Mouse (Mus musculus) megakaryocyte-erythroid progenitor cell, adult 5-6 weeks (primary cell): ENCODE results near the gene Qrich2. TPM values are rescaled to one million over a fixed set of nuclear protein-coding genes. Genes with fewer than 3 reads are reported as not detected.

ENCODE experiments used
- total RNA-seq, 2 experiments: library from RNA; stranded (forward) in 1 of 2; stranded (reverse) in 1 of 2; fragments of 200-1000, 215-1000 nt in 1 of 2; fragments of >200 nt in 1 of 2; fragmentation: Nextera tagmentation in 1 of 2; gene quantifications; 2 replicates each; pipeline ENCODE4 v1.2.3; 2014 to 2017

Qrich2 gene
- total RNA-seq, 2 experiments from 2014 or later = not detected

Other genes with a start within 250 kb of the Qrich2 start
- gene Evpl, start 228.2 kb downstream of the Qrich2 start, total RNA-seq (2014; fragmentation: Nextera tagmentation) = 0.32 TPM in 1 of 2 replicates, not detected in the other
- gene Evpl, start 228.2 kb downstream of the Qrich2 start, total RNA-seq (2017) = 0.69 and 0.80 TPM in 2 replicates
- gene Srp68, start 192.0 kb downstream of the Qrich2 start, total RNA-seq (2014; fragmentation: Nextera tagmentation) = 68.2 and 80.6 TPM in 2 replicates
- 43.9 and 64.9 TPM in 2 replicates for gene Srp68, start 192.0 kb downstream of the Qrich2 start, total RNA-seq (2017)
- not detected in 2 replicates for gene Galr2, start 185.3 kb downstream of the Qrich2 start, total RNA-seq (2014; fragmentation: Nextera tagmentation)
- gene Galr2, start 185.3 kb downstream of the Qrich2 start, total RNA-seq (2017) = not detected in 2 replicates
- gene Exoc7, start 159.0 kb downstream of the Qrich2 start, total RNA-seq (2014; fragmentation: Nextera tagmentation) = 52.5 and 57.0 TPM in 2 replicates
- gene Exoc7, start 159.0 kb downstream of the Qrich2 start, total RNA-seq (2017) = 17.3 and 25.5 TPM in 2 replicates
- 0.26 TPM in 1 of 2 replicates, not detected in the other for gene Foxj1, start 130.8 kb downstream of the Qrich2 start, total RNA-seq (2014; fragmentation: Nextera tagmentation)
- gene Foxj1, start 130.8 kb downstream of the Qrich2 start, total RNA-seq (2017) = not detected in 2 replicates
- gene Rnf157, start 53.2 kb downstream of the Qrich2 start, total RNA-seq (2014; fragmentation: Nextera tagmentation) = 8.1 and 12.1 TPM in 2 replicates
- 2.7 and 11.3 TPM in 2 replicates for gene Rnf157, start 53.2 kb downstream of the Qrich2 start, total RNA-seq (2017)
- 68.8 and 89.9 TPM in 2 replicates for gene Ubald2, start 32.1 kb downstream of the Qrich2 start, total RNA-seq (2014; fragmentation: Nextera tagmentation)
- gene Ubald2, start 32.1 kb downstream of the Qrich2 start, total RNA-seq (2017) = 65.8 and 93.3 TPM in 2 replicates
- 89.6 and 95.3 TPM in 2 replicates for gene Prpsap1, start 28.0 kb upstream of the Qrich2 start, total RNA-seq (2014; fragmentation: Nextera tagmentation)
- 36.8 and 60.7 TPM in 2 replicates for gene Prpsap1, start 28.0 kb upstream of the Qrich2 start, total RNA-seq (2017)
- gene Sphk1, start 64.7 kb upstream of the Qrich2 start, total RNA-seq (2014; fragmentation: Nextera tagmentation) = 188 and 259 TPM in 2 replicates
- 119 and 168 TPM in 2 replicates for gene Sphk1, start 64.7 kb upstream of the Qrich2 start, total RNA-seq (2017)
- 9.2 and 28.8 TPM in 2 replicates for gene Ube2o, start 115.2 kb upstream of the Qrich2 start, total RNA-seq (2014; fragmentation: Nextera tagmentation)
- 4.6 and 22.6 TPM in 2 replicates for gene Ube2o, start 115.2 kb upstream of the Qrich2 start, total RNA-seq (2017)
- gene Aanat, start 120.2 kb upstream of the Qrich2 start, total RNA-seq (2014; fragmentation: Nextera tagmentation) = not detected in 2 replicates
- not detected in 2 replicates for gene Aanat, start 120.2 kb upstream of the Qrich2 start, total RNA-seq (2017)
- gene Rhbdf2, start 160.8 kb upstream of the Qrich2 start, total RNA-seq (2014; fragmentation: Nextera tagmentation) = 4.1 and 6.1 TPM in 2 replicates
- gene Rhbdf2, start 160.8 kb upstream of the Qrich2 start, total RNA-seq (2017) = 1.3 and 3.3 TPM in 2 replicates
- gene Prcd, start 187.3 kb upstream of the Qrich2 start, total RNA-seq (2014; fragmentation: Nextera tagmentation) = 2.1 TPM in 1 of 2 replicates, not detected in the other
- gene Prcd, start 187.3 kb upstream of the Qrich2 start, total RNA-seq (2017) = not detected in 2 replicates
- not detected in 2 replicates for gene Cygb, start 188.1 kb upstream of the Qrich2 start, total RNA-seq (2014; fragmentation: Nextera tagmentation)
- gene Cygb, start 188.1 kb upstream of the Qrich2 start, total RNA-seq (2017) = not detected in 2 replicates